Mouse (Mus musculus) limb, embryonic 14.5 days (tissue): ENCODE measurements around the gene Prg2. TPM values are rescaled to one million over a fixed set of nuclear protein-coding genes. Genes with fewer than 3 reads are reported as not detected.
A peak's percentile ranks its signal among the peaks of the same experiment; 100 is the strongest.

Source experiments
- ATAC-seq: fragments of 200-750 bp; cut with Nextera tagmentation; 2 replicates; pipeline ENCODE4 v1.8.0; 2017; ENCODE audit warnings: low read depth, moderate number of reproducible peaks, moderate TSS enrichment; ENCODE audit not compliant: low FRiP score
- DNase-seq: peaks from one replicate; pipeline ENCODE4 v3.0.0-alpha.2; 2015; ENCODE audit warnings: low spot score
- H3K27ac ChIP-seq: fragments of 300-500 bp; sonication (generic); replicated peaks from 2 replicates; pipeline ENCODE4 v1.5.1; 2014; ENCODE audit warnings: low read depth, mild to moderate bottlenecking, low read length, moderate library complexity, mixed read lengths
- H3K27me3 ChIP-seq: fragments of 300-500 bp; sonication (generic); 2 replicates; pipeline ENCODE4 v1.6.1; 2014; ENCODE audit warnings: low read length, mixed read lengths; ENCODE audit not compliant: control insufficient read depth, insufficient read depth
- H3K36me3 ChIP-seq: fragments of 300-500 bp; sonication (generic); 2 replicates; pipeline ENCODE4 v1.6.1; 2014; ENCODE audit warnings: mild to moderate bottlenecking, low read length, moderate library complexity, mixed read lengths; ENCODE audit not compliant: control insufficient read depth, insufficient read depth
- H3K4me1 ChIP-seq: fragments of 300-500 bp; sonication (generic); 2 replicates; pipeline ENCODE4 v1.6.1; 2014; ENCODE audit warnings: antibody characterized with exemption, low read length, mixed read lengths; ENCODE audit not compliant: control insufficient read depth, insufficient read depth
- H3K4me2 ChIP-seq: fragments of 300-500 bp; sonication (generic); replicated peaks from 2 replicates; pipeline ENCODE4 v1.6.1; 2014; ENCODE audit warnings: low read depth, mild to moderate bottlenecking, low read length, moderate library complexity; ENCODE audit not compliant: severe bottlenecking
- H3K4me3 ChIP-seq: fragments of 300-500 bp; sonication (generic); replicated peaks from 2 replicates; pipeline ENCODE4 v1.5.1; 2014; ENCODE audit warnings: low read length
- H3K9ac ChIP-seq: fragments of 300-500 bp; sonication (generic); 2 replicates; pipeline ENCODE4 v1.6.1; 2014; ENCODE audit warnings: mild to moderate bottlenecking, low read depth, low read length, moderate library complexity; ENCODE audit not compliant: severe bottlenecking
- H3K9me3 ChIP-seq: fragments of 300-500 bp; sonication (generic); 2 replicates; pipeline ENCODE4 v1.6.1; 2016; ENCODE audit warnings: low read length; ENCODE audit not compliant: control insufficient read depth
- POLR2A ChIP-seq: fragments of 200-500 bp; IDR thresholded peaks from 2 replicates; pipeline ENCODE4 v1.8.0; 2012; ENCODE audit warnings: inconsistent platforms, mild to moderate bottlenecking, moderate library complexity, borderline replicate concordance; ENCODE audit not compliant: insufficient read depth, insufficient read length; ENCODE audit errors: extremely low read depth
- WGBS: fragments of 180-500 bp; shearing (Covaris S2); extraction: QIAGEN DNeasy Blood & Tissue Kit; methylation state at CpG from one replicate; pipeline ENCODE4 v1.1.7; 2014; 5-methylcytosine and 5-hydroxymethylcytosine counted together
- polyA plus RNA-seq, 2 experiments: library from polyadenylated mRNA; depleted of rRNA in 1 of 2; stranded (reverse) in 1 of 2; unstranded in 1 of 2; fragments of >200 nt; fragmentation: Nextera tagmentation in 1 of 2; extraction: Ambion mirVana in 1 of 2; gene quantifications; 2 replicates each; pipeline versions ENCODE4 v1.2.1 to v1.2.3; 2012 to 2014

The Prg2 gene
- polyA plus RNA-seq (2012; rRNA removed) (0.80 and 1.0 TPM in 2 replicates), polyA plus RNA-seq (2014; fragmentation: Nextera tagmentation; extraction: Ambion mirVana) (not detected in 2 replicates)

- DNase-seq (no peak), ATAC-seq (no peak)
- Histone ChIP-seq H3K9me3 (no peaks in the 10 kb centered on the region), H3K27me3 (no peaks in the 10 kb centered on the region), H3K4me1 (no peaks in the 10 kb centered on the region), H3K36me3 (no peaks in the 10 kb centered on the region), H3K4me2 (no peak within 1 kb of the TSS), H3K27ac (no peak within 1 kb of the TSS), H3K9ac (no peak within 1 kb of the TSS), H3K4me3 (no peak within 1 kb of the TSS)
- TF ChIP-seq POLR2A: no peak
- 60% methylated on average over 1 of the region's 1 CpGs for WGBS
Measured at GRCm38 (mm10) chr2:84980188-84980587, at the start of gene Prg2. Prg2 (plus strand) TSS chr2:84980461.

- ATAC-seq: no peak
- no peak for TF ChIP-seq POLR2A
- Histone ChIP-seq H3K9ac (no peak overlapping the region), H3K27me3 (no peaks in the 10 kb centered on the region), H3K4me2 (no peak overlapping the region), H3K27ac (no peak overlapping the region), H3K9me3 (no peaks in the 10 kb centered on the region), H3K4me3 (no peak overlapping the region), H3K4me1 (peaks cover 7% of the 10 kb centered on the region), H3K36me3 (no peaks in the 10 kb centered on the region)
- WGBS: 76% methylated on average over 8 of the region's 8 CpGs
- no peak for DNase-seq
Measured at GRCm38 (mm10) chr2:84933992-84934648, 46.1 kb upstream of the Prg2 start.

- no peaks in the 10 kb centered on the region for H3K27me3 ChIP-seq
- H3K4me3 ChIP-seq: no peak overlapping the region
- H3K9ac ChIP-seq: no peak overlapping the region
- H3K4me2 ChIP-seq: no peak overlapping the region
- H3K27ac ChIP-seq: no peak overlapping the region
- DNase-seq (no peak), ATAC-seq (no peak)
- 61% methylated on average over 4 of the region's 4 CpGs for WGBS
- H3K9me3 ChIP-seq: no peaks in the 10 kb centered on the region
- no peaks in the 10 kb centered on the region for H3K36me3 ChIP-seq
- TF ChIP-seq POLR2A: no peak
- H3K4me1 ChIP-seq: peaks cover 7% of the 10 kb centered on the region
Measured at GRCm38 (mm10) chr2:84934649-84935007, 45.6 kb upstream of the Prg2 start.

- Histone ChIP-seq H3K4me2 (no peak overlapping the region), H3K27ac (no peak overlapping the region), H3K4me3 (no peak overlapping the region), H3K9ac (no peak overlapping the region), H3K36me3 (no peaks in the 10 kb centered on the region), H3K9me3 (no peaks in the 10 kb centered on the region), H3K27me3 (no peaks in the 10 kb centered on the region), H3K4me1 (peaks cover 7% of the 10 kb centered on the region)
- TF ChIP-seq POLR2A: no peak
- ATAC-seq (no peak), DNase-seq (no peak)
- 79% methylated on average over 5 of the region's 5 CpGs for WGBS
Measured at GRCm38 (mm10) chr2:84935065-84935464, 45.2 kb upstream of the Prg2 start.

GRCm38 (mm10) chr2:84936474-84937429 lies 43.5 kb upstream of the Prg2 start, which contains the start of gene Slc43a3:
Slc43a3 (plus strand) TSS chr2:84936579.
- WGBS: 20% methylated on average over 37 of the region's 38 CpGs
- TF ChIP-seq POLR2A: peak; percentile 75; the same call in 1 of the 2 replicates
- H3K9me3 ChIP-seq: no peaks in the 10 kb centered on the region
- peaks cover 7% of the 10 kb centered on the region for H3K4me1 ChIP-seq
- DNase-seq: peak; percentile 77
- H3K27ac ChIP-seq: 0 out of 2 replicates have a peak within 1 kb of the TSS, but pooled peaks have one; percentile 38
- ATAC-seq: peak; percentile 96
- H3K9ac ChIP-seq: peak within 1 kb of the TSS; percentile 77
- H3K27me3 ChIP-seq: no peaks in the 10 kb centered on the region
- peak within 1 kb of the TSS; percentile 53 for H3K4me2 ChIP-seq
- peak within 1 kb of the TSS; percentile 45 for H3K4me3 ChIP-seq
- peaks cover 4% of the 10 kb centered on the region; the same call in 1 of the 2 replicates for H3K36me3 ChIP-seq
